Mouse (Mus musculus) limb, embryonic 15.5 days (tissue): ENCODE measurements around the gene Kif24. TPM values are rescaled to one million over a fixed set of nuclear protein-coding genes. Genes with fewer than 3 reads are reported as not detected.

ENCODE experiments used
- ATAC-seq: fragments of 200-750 bp; cut with Nextera tagmentation; 2 replicates; pipeline ENCODE4 v1.8.0; 2017; ENCODE audit warnings: low read depth, moderate TSS enrichment; ENCODE audit not compliant: insufficient number of reproducible peaks, low FRiP score, low TSS enrichment
- H3K27ac ChIP-seq: fragments of 300-500 bp; sonication (generic); 2 replicates; pipeline ENCODE4 v1.5.1; 2015; ENCODE audit warnings: moderate library complexity, mild to moderate bottlenecking, inconsistent platforms
- H3K27me3 ChIP-seq: fragments of 300-500 bp; sonication (generic); 2 replicates; pipeline ENCODE4 v1.6.1; 2015; ENCODE audit warnings: inconsistent platforms
- H3K36me3 ChIP-seq: fragments of 300-500 bp; sonication (generic); 2 replicates; pipeline ENCODE4 v1.6.1; 2015; ENCODE audit warnings: inconsistent platforms
- H3K4me1 ChIP-seq: fragments of 300-500 bp; sonication (generic); 2 replicates; pipeline ENCODE4 v1.6.1; 2015; ENCODE audit warnings: inconsistent platforms
- H3K4me2 ChIP-seq: fragments of 300-500 bp; sonication (generic); 2 replicates; pipeline ENCODE4 v1.6.1; 2015; ENCODE audit warnings: mild to moderate bottlenecking, inconsistent platforms
- H3K4me3 ChIP-seq: fragments of 300-500 bp; sonication (generic); 2 replicates; pipeline ENCODE4 v1.5.1; 2015; ENCODE audit warnings: mild to moderate bottlenecking, inconsistent platforms
- H3K9ac ChIP-seq: fragments of 300-500 bp; sonication (generic); 2 replicates; pipeline ENCODE4 v1.6.1; 2015; ENCODE audit warnings: inconsistent platforms
- H3K9me3 ChIP-seq: fragments of 300-500 bp; sonication (generic); 2 replicates; pipeline ENCODE4 v1.6.1; 2016; ENCODE audit warnings: inconsistent platforms
- WGBS: fragments of 180-500 bp; shearing (Covaris S2); methylation state at CpG from one replicate; pipeline ENCODE4 v1.1.7; 2015; 5-methylcytosine and 5-hydroxymethylcytosine counted together
- polyA plus RNA-seq: library from polyadenylated mRNA; unstranded; fragments of >200 nt; fragmentation: Nextera tagmentation; extraction: Ambion mirVana; gene quantifications from 2 replicates; pipeline ENCODE4 v1.2.1, GENCODE M21; 2015

The Kif24 gene
- 5.8 and 7.2 TPM in 2 replicates for polyA plus RNA-seq

DNA sequence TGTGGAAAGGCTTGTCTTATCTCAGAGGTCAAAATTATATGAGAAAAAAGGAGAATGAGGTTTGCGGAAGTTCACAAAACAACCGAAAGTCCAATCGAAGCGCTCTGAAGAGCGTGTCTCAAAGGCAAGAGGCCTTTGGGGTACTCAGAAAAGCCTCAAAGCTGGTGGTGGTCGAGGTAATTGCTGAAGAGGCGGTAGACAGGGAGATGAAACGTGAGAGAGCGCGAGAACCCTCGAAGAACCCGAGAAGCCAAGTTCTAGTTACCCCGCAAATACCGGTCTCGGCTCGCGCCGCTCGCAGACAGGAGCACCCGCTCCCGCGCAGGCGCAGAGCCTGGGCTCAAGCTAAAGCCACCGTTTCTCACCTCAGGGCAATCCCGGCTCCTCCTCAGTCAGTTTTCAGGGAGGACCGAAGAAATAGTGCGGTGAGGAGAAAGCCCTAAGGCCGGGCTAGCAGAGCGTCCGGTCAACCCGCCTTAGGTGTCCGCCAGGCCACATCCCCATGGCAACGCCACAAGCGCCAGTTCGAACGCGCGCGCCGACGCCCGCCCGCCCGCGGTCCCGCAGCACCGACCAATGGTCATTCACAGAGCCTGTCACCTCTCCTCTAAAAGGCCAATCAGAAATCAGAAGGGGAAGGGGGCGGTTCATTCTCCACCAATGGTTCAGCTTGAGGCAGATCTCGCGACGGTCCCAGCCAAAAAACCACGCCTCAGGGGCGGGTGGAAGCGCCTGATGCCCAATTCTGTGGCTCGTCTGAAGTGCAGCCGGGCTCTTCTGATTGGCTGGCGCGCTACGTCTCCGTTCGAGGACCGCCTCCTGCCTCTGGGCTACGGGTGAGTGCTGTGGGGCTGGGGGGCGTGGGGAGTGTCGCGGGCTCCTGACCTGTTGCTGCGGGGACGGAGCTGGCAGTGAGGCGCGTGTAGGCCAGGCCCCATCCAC, at the start of gene Kif24, which contains the start of gene Nudt2:
Kif24 (minus strand) TSS at position 543 of the 942 bp plus-strand sequence.
Nudt2 (plus strand) TSS at position 807 of the 942 bp plus-strand sequence.
- Histone ChIP-seq H3K4me2 (peak within 1 kb of the TSS; percentile 56), H3K9me3 (no peaks in the 10 kb centered on the region), H3K27me3 (no peaks in the 10 kb centered on the region), H3K27ac (peak within 1 kb of the TSS; percentile 62), H3K36me3 (0 out of 2 replicates have a peak, but pooled peaks cover 2% of the 10 kb centered on the region), H3K4me1 (peaks cover 6% of the 10 kb centered on the region), H3K9ac (peak within 1 kb of the TSS; percentile 67), H3K4me3 (peak within 1 kb of the TSS; percentile 62)
- ATAC-seq, result peak; percentile 99
- under 1% methylated on average over 70 of the region's 70 CpGs for WGBS

DNA sequence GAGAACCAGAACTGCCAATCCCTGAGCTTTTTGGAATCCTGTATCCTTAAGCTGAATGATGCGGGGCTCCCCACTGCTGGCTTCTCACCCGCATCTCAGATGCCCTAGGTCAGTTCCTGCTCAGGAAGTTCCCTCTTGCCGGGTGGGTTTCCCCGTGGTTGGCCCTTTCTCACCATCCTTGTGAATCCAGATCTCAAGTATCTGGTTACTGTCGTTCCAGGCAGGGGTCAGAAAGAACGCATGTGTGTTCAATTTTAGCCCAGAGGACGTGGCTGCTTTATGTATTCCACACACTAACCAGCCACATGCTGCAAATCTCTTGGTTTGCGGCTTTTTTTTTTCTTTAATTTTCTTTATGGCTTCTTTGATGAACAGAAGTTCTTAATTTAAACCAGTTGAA, 49.0 kb upstream of the Kif24 start:
- WGBS, result 9% methylated on average over 8 of the region's 8 CpGs
- H3K27ac ChIP-seq, result peak overlapping the region; percentile 3; the same call in 1 of the 2 replicates
- ATAC-seq, result no peak
- no peaks in the 10 kb centered on the region for H3K9me3 ChIP-seq
- peaks cover 8% of the 10 kb centered on the region for H3K4me1 ChIP-seq
- H3K4me2 ChIP-seq, result no peak overlapping the region
- no peak overlapping the region for H3K9ac ChIP-seq
- H3K36me3 ChIP-seq, result no peaks in the 10 kb centered on the region
- no peak overlapping the region for H3K4me3 ChIP-seq
- 0 out of 2 replicates have a peak, but pooled peaks cover 11% of the 10 kb centered on the region for H3K27me3 ChIP-seq

- Histone ChIP-seq H3K4me2 (no peak overlapping the region), H3K4me1 (peaks cover 8% of the 10 kb centered on the region), H3K9ac (no peak overlapping the region), H3K4me3 (no peak overlapping the region), H3K27ac (peak overlapping the region; percentile 3; the same call in 1 of the 2 replicates), H3K27me3 (peaks cover 15% of the 10 kb centered on the region), H3K9me3 (no peaks in the 10 kb centered on the region), H3K36me3 (no peaks in the 10 kb centered on the region)
- 15% methylated on average over 4 of the region's 4 CpGs for WGBS
- ATAC-seq, result no peak
Observed at GRCm38 (mm10) chr4:41513309-41513708, 48.6 kb upstream of the Kif24 start.

DNA sequence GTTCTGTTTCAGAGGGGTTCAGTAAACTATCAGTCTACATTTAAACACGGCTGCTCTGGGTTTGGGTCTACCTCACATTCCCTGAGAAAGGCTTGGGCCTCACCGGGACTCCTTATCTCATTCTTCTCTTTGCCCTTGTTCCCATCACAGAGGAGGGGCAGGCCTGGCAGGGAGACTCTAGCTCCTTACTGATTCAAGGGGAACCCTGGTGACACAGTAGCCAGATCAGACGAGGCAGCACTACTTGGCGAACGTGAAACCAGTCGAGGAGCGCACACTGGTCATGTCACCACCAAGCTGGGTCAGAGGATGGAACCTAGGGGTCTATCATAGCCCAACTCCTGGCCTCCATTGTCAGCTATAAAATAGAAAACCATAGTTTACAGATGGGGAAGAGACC, 43.3 kb upstream of the Kif24 start:
- Histone ChIP-seq H3K36me3 (no peaks in the 10 kb centered on the region), H3K27ac (no peak overlapping the region), H3K4me1 (peaks cover 21% of the 10 kb centered on the region), H3K4me2 (no peak overlapping the region), H3K27me3 (peaks cover 37% of the 10 kb centered on the region), H3K9me3 (no peaks in the 10 kb centered on the region), H3K9ac (no peak overlapping the region), H3K4me3 (no peak overlapping the region)
- no peak for ATAC-seq
- WGBS, result 53% methylated on average over 7 of the region's 7 CpGs

GRCm38 (mm10) chr4:41507326-41507924, 42.7 kb upstream of the Kif24 start:
- ATAC-seq, result no peak
- Histone ChIP-seq H3K4me2 (peak overlapping the region; percentile 94), H3K9me3 (no peaks in the 10 kb centered on the region), H3K27ac (no peak overlapping the region), H3K9ac (peak overlapping the region; percentile 45), H3K4me1 (peaks cover 27% of the 10 kb centered on the region), H3K36me3 (no peaks in the 10 kb centered on the region), H3K27me3 (peaks cover 42% of the 10 kb centered on the region), H3K4me3 (peak overlapping the region; percentile 50)
- 5% methylated on average over 22 of the region's 22 CpGs for WGBS

DNA sequence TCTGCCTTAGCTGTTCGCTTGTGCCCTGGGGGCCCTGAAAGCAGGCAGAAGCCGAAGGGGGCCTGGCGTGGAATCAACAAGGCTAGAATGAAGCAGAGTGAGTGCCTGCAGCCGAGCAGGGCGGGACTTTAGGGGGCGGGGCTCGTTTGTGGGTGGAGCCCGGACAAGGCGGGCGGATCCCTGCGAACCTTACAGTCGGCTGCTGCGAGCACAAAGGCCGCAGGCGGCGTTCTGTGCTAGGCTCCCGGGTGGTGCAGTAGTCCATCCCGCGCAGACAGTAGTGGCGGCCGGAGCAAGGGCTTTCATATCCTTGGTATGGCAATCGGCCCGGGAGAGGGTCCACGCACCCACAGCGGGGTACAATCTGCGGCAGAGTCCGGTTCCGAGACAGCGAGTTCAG, 42.2 kb upstream of the Kif24 start:
- Histone ChIP-seq H3K9me3 (no peaks in the 10 kb centered on the region), H3K4me1 (peaks cover 32% of the 10 kb centered on the region), H3K4me3 (peak overlapping the region; percentile 50), H3K4me2 (peak overlapping the region; percentile 94), H3K27me3 (peaks cover 47% of the 10 kb centered on the region), H3K36me3 (no peaks in the 10 kb centered on the region), H3K9ac (peak overlapping the region; percentile 45), H3K27ac (no peak overlapping the region)
- peak; percentile 40; the same call in 1 of the 2 replicates for ATAC-seq
- under 1% methylated on average over 29 of the region's 29 CpGs for WGBS

- no peak overlapping the region; the same call in 1 of the 2 replicates for H3K4me2 ChIP-seq
- ATAC-seq, result no peak
- H3K9me3 ChIP-seq, result no peaks in the 10 kb centered on the region
- no peak overlapping the region for H3K4me3 ChIP-seq
- no peaks in the 10 kb centered on the region for H3K36me3 ChIP-seq
- H3K27ac ChIP-seq, result no peak overlapping the region
- H3K9ac ChIP-seq, result no peak overlapping the region
- peaks cover 51% of the 10 kb centered on the region for H3K27me3 ChIP-seq
- peaks cover 32% of the 10 kb centered on the region for H3K4me1 ChIP-seq
- 14% methylated on average over 13 of the region's 13 CpGs for WGBS
Observed at GRCm38 (mm10) chr4:41506156-41506555, 41.5 kb upstream of the Kif24 start.

DNA sequence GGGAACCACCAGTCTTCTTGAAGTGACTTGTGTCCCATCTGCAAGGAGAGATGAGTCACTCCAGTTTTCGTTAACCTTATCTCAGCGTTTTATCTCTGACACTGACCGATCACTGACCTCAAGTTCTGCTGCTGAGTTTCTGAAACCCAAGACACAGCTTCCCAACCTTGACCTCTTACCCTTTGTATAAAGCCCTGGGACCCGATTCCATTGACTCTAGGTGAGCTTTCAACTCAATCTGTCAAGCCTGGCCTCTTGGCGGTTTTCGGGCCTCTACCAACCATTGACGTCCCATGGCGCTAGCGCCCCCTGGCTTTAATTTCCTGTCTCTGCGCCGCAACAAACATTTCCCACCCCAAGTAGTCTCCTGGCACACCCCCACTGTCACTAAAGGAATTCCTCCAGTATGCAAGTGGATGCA, 40.5 kb upstream of the Kif24 start:
- no peak for ATAC-seq
- Histone ChIP-seq H3K9me3 (no peaks in the 10 kb centered on the region), H3K4me2 (no peak overlapping the region), H3K4me3 (no peak overlapping the region), H3K4me1 (peaks cover 32% of the 10 kb centered on the region), H3K9ac (no peak overlapping the region), H3K27me3 (peaks cover 58% of the 10 kb centered on the region), H3K36me3 (no peaks in the 10 kb centered on the region), H3K27ac (no peak overlapping the region)
- 57% methylated on average over 11 of the region's 11 CpGs for WGBS

DNA sequence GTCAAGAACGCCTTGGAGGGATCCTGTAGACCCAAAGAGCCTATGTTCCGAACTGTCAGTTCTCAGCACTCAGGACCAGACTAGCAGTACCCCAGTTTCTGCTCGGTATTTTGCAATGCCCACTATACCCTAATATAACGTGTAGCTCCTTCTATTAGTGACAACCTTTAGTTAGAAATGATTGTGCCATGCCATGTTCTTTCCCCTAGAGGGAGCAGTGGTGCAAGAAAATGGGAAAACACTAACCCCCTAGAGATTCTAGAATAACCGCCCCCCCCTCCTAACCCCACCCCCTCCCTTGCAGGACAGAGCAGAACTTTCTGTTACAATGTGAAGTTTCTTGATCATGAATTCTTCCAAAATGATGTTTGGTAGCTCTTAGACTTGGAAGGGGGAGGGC, 39.6 kb upstream of the Kif24 start:
- H3K27ac ChIP-seq, result no peak overlapping the region
- H3K27me3 ChIP-seq, result peaks cover 66% of the 10 kb centered on the region
- no peak for ATAC-seq
- no peak overlapping the region for H3K4me3 ChIP-seq
- no peaks in the 10 kb centered on the region for H3K9me3 ChIP-seq
- no peak overlapping the region for H3K9ac ChIP-seq
- H3K36me3 ChIP-seq, result no peaks in the 10 kb centered on the region
- no peak overlapping the region for H3K4me2 ChIP-seq
- H3K4me1 ChIP-seq, result peaks cover 35% of the 10 kb centered on the region
- 72% methylated on average over 5 of the region's 5 CpGs for WGBS

DNA sequence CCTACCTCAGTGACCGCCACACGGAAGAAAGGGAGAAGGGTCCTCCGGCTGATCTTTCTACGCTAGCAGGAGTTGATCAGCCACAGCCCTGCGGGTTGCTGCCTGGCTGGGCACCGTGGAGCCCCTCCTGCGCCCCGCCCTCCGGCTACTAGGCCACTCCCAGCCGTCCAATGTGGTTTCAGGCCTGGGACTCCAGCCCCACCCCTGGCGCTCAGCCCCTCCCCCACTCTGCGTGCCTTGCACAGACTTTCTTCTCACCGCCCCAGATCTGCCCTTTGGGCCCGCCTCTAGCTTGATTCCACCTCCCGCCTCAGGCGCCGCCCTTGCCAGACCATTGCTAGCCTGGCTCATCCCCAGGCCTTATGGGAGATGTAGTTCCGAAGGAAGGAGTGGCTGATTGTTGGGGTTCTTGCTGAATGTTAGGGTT, 38.3 kb upstream of the Kif24 start, which contains the start of gene AI464131:
AI464131 (minus strand) TSS at position 91 of the 427 bp plus-strand sequence.
- peak within 1 kb of the TSS; percentile 67 for H3K4me2 ChIP-seq
- WGBS, result 1% methylated on average over 18 of the region's 18 CpGs
- peaks cover 47% of the 10 kb centered on the region for H3K4me1 ChIP-seq
- peak; percentile 93 for ATAC-seq
- peaks cover 71% of the 10 kb centered on the region for H3K27me3 ChIP-seq
- H3K36me3 ChIP-seq, result no peaks in the 10 kb centered on the region
- H3K27ac ChIP-seq, result peak within 1 kb of the TSS; percentile 47
- H3K9ac ChIP-seq, result peak within 1 kb of the TSS; percentile 33; the same call in 1 of the 2 replicates
- H3K9me3 ChIP-seq, result no peaks in the 10 kb centered on the region
- H3K4me3 ChIP-seq, result peak within 1 kb of the TSS; percentile 43

GRCm38 (mm10) chr4:41502171-41502940, 37.7 kb upstream of the Kif24 start:
- WGBS, result 10% methylated on average over 20 of the region's 20 CpGs
- Histone ChIP-seq H3K27me3 (peaks cover 71% of the 10 kb centered on the region), H3K9ac (peak overlapping the region; percentile 33; the same call in 1 of the 2 replicates), H3K4me1 (peaks cover 48% of the 10 kb centered on the region), H3K36me3 (no peaks in the 10 kb centered on the region), H3K27ac (peak overlapping the region; percentile 47), H3K4me3 (peak overlapping the region; percentile 43), H3K4me2 (peak overlapping the region; percentile 67), H3K9me3 (no peaks in the 10 kb centered on the region)
- peak; percentile 50 for ATAC-seq
